ENCODE assay signal across 7 mouse cellular contexts in the genomic region with DNA sequence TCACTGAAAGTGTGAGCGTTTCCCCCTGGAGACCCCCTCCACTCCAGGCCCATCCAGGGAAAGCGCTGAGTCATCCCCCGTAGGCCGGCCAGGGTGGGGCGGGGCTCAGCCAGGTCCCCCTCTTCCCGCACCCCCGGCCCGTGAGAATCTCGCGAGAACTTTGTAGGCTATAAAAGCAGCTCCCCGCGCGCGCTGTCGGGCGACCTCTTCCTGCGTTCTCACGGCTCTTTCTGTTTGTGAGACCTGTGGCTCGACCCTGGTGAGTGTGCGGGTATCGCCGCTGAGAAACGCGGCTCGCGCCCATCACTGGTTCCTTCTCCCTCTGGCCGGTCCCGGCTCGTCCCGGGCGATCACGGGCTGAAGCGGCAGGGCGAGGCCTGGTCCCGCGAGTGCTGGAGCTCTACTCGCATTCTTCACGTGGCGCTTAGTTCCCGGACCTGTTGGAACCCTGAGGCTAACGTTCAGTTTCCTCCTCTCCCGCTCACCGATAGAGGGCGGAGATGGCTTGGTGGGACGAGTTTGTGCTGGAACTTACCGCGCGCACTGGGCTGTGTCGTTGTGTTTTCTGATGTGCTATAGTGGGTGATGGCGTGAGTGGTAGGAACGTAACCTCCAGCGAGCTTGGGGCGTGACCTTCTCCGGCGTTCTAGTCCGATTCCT. TPM values are rescaled to one million over a fixed set of nuclear protein-coding genes. Genes with fewer than 3 reads are reported as not detected.
A peak's percentile ranks its signal among the peaks of the same experiment; 100 is the strongest.
DNase-seq lines count a peak whose midpoint lies in the region; ATAC-seq and TF ChIP-seq lines count a peak whose summit lies in the region.

A gene (plus strand): TSS at position 143 of the 660 bp plus-strand sequence.

- peak within 1 kb of the TSS; percentile 95 for H3K27ac ChIP-seq in embryonic facial prominence, embryonic 12.5 days
- peak within 1 kb of the TSS; percentile 99 for H3K27ac ChIP-seq in kidney, adult 2 months (ENCODE audit: insufficient read depth, low read depth, low read length)
- H3K27ac ChIP-seq in limb, embryonic 12.5 days = peak within 1 kb of the TSS; percentile 96
- peak within 1 kb of the TSS; percentile 86 for H3K27ac ChIP-seq in midbrain, embryonic 15.5 days
- H3K27ac ChIP-seq in spleen, adult 2 months (ENCODE audit: insufficient read depth, low read length) = peak within 1 kb of the TSS; percentile 88

- peak; percentile 93 for ATAC-seq in embryonic facial prominence, embryonic 12.5 days (ENCODE audit: insufficient number of reproducible peaks, insufficient read depth, low FRiP score, low TSS enrichment)
- peak; percentile 94 for ATAC-seq in limb, embryonic 12.5 days (ENCODE audit: insufficient number of reproducible peaks, insufficient read depth, low FRiP score, low TSS enrichment, low read depth)
- peak; percentile 96 for ATAC-seq in midbrain, embryonic 15.5 days (replicated peaks)

- peak within 1 kb of the TSS; percentile 72 for H3K9ac ChIP-seq in embryonic facial prominence, embryonic 12.5 days
- H3K9ac ChIP-seq in limb, embryonic 12.5 days (replicated peaks) = peak within 1 kb of the TSS; percentile 82
- peak within 1 kb of the TSS; percentile 64 for H3K9ac ChIP-seq in midbrain, embryonic 15.5 days

- H3K36me3 ChIP-seq in embryonic facial prominence, embryonic 12.5 days = peaks cover 18% of the 10 kb centered on the region
- H3K36me3 ChIP-seq in kidney, adult 2 months (ENCODE audit: control insufficient read depth, insufficient read depth, low read length) = peaks cover 12% of the 10 kb centered on the region; the same call in 1 of the 2 replicates
- H3K36me3 ChIP-seq in limb, embryonic 12.5 days = peaks cover 27% of the 10 kb centered on the region
- no peaks in the 10 kb centered on the region for H3K36me3 ChIP-seq in midbrain, embryonic 15.5 days (replicated peaks)
- peaks cover 5% of the 10 kb centered on the region for H3K36me3 ChIP-seq in spleen, adult 2 months (ENCODE audit: control insufficient read depth, insufficient read depth, low read length)

- H3K9me3 ChIP-seq in embryonic facial prominence, embryonic 12.5 days = no peaks in the 10 kb centered on the region
- no peaks in the 10 kb centered on the region for H3K9me3 ChIP-seq in limb, embryonic 12.5 days
- no peaks in the 10 kb centered on the region for H3K9me3 ChIP-seq in midbrain, embryonic 15.5 days

- TF ChIP-seq POLR2A in kidney, adult 2 months (IDR thresholded peaks at IDR 0.05; ENCODE audit: low read depth, low read length) = peak; percentile 98
- TF ChIP-seq POLR2A in spleen, adult 2 months (IDR thresholded peaks at IDR 0.05; ENCODE audit: low read depth, low read length) = peak; percentile 95

- under 1% methylated on average over 56 of the region's 56 CpGs for WGBS in embryonic facial prominence, embryonic 12.5 days
- under 1% methylated on average over 56 of the region's 56 CpGs for WGBS in kidney, adult 2 months
- under 1% methylated on average over 56 of the region's 56 CpGs for WGBS in limb, embryonic 12.5 days
- under 1% methylated on average over 56 of the region's 56 CpGs for WGBS in midbrain, embryonic 15.5 days
- under 1% methylated on average over 56 of the region's 56 CpGs for WGBS in spleen, adult 2 months

- TF ChIP-seq CTCF in kidney, adult 2 months (conservative IDR thresholded peaks at IDR 0.05; ENCODE audit: insufficient read depth, insufficient read length, low read depth, low read length) = peak; percentile 84
- TF ChIP-seq CTCF in spleen, adult 2 months (IDR thresholded peaks at IDR 0.05; ENCODE audit: extremely low read depth, insufficient read depth, insufficient read length, insufficient replicate concordance) = peak; percentile 68; the same call in 1 of the 2 replicates

- DNase-seq in adrenal gland, postnatal 25 days = peak; percentile 96
- DNase-seq in heart, adult 18-20 months = peak; percentile 96 to 99
- DNase-seq in kidney, adult 2 months = peak; percentile 96
- DNase-seq in spleen, adult 2 months (ENCODE audit: low read depth in 1 of 2, low spot score in 2 of 2) = peak; percentile 82 to 89

- H3K4me3 ChIP-seq in embryonic facial prominence, embryonic 12.5 days = peak within 1 kb of the TSS; percentile 70
- peak within 1 kb of the TSS; percentile 81 for H3K4me3 ChIP-seq in kidney, adult 2 months (ENCODE audit: insufficient read depth, low read depth, low read length)
- peak within 1 kb of the TSS; percentile 73 for H3K4me3 ChIP-seq in limb, embryonic 12.5 days (replicated peaks)
- H3K4me3 ChIP-seq in midbrain, embryonic 15.5 days = peak within 1 kb of the TSS; percentile 91
- H3K4me3 ChIP-seq in spleen, adult 2 months (ENCODE audit: extremely low read depth, insufficient read depth, insufficient read length) = peak within 1 kb of the TSS; percentile 77

- peaks cover 13% of the 10 kb centered on the region for H3K4me1 ChIP-seq in embryonic facial prominence, embryonic 12.5 days
- H3K4me1 ChIP-seq in kidney, adult 2 months (ENCODE audit: control insufficient read depth, insufficient read depth, low read length) = peaks cover 15% of the 10 kb centered on the region; the same call in 1 of the 2 replicates
- peaks cover 16% of the 10 kb centered on the region for H3K4me1 ChIP-seq in limb, embryonic 12.5 days (replicated peaks)
- H3K4me1 ChIP-seq in midbrain, embryonic 15.5 days = peaks cover 21% of the 10 kb centered on the region
- 0 out of 2 replicates have a peak, but pooled peaks cover 3% of the 10 kb centered on the region for H3K4me1 ChIP-seq in spleen, adult 2 months (ENCODE audit: control insufficient read depth, insufficient read depth, insufficient read length)

- H3K27me3 ChIP-seq in embryonic facial prominence, embryonic 12.5 days = no peaks in the 10 kb centered on the region
- no peaks in the 10 kb centered on the region for H3K27me3 ChIP-seq in kidney, adult 2 months (replicated peaks; ENCODE audit: control insufficient read depth, insufficient read depth, low read length)
- H3K27me3 ChIP-seq in limb, embryonic 12.5 days = no peaks in the 10 kb centered on the region
- H3K27me3 ChIP-seq in midbrain, embryonic 15.5 days (replicated peaks) = no peaks in the 10 kb centered on the region
- no peaks in the 10 kb centered on the region for H3K27me3 ChIP-seq in spleen, adult 2 months (ENCODE audit: control insufficient read depth, insufficient read depth, low read length)

- H3K4me2 ChIP-seq in embryonic facial prominence, embryonic 12.5 days (replicated peaks) = peak within 1 kb of the TSS; percentile 78
- H3K4me2 ChIP-seq in limb, embryonic 12.5 days = peak within 1 kb of the TSS; percentile 76
- H3K4me2 ChIP-seq in midbrain, embryonic 15.5 days = peak within 1 kb of the TSS; percentile 84

RNA-seq across cellular contexts. Expression of the gene that starts here (rescaled TPM):
- total RNA-seq in adrenal gland, postnatal 25 days (2021) = 777 and 778 TPM in 2 replicates
- 1,087 and 1,115 TPM in 2 replicates for polyA plus RNA-seq in embryonic facial prominence, embryonic 12.5 days (2016; fragmentation: Nextera tagmentation; extraction: Ambion mirVana)
- total RNA-seq in heart, adult 18-20 months (2021) = 100 to 1,000 TPM; 463 to 542 TPM
- polyA plus RNA-seq in kidney, adult 2 months (2012; rRNA removed) = 282 and 478 TPM in 2 replicates
- 1,153 and 1,285 TPM in 2 replicates for polyA plus RNA-seq in limb, embryonic 12.5 days (2016; fragmentation: Nextera tagmentation; extraction: Ambion mirVana)
- polyA plus RNA-seq in midbrain, embryonic 15.5 days (2015; fragmentation: Nextera tagmentation; extraction: Ambion mirVana) = 370 and 378 TPM in 2 replicates
- polyA plus RNA-seq in spleen, adult 2 months (2012; rRNA removed) = 23.9 and 27.8 TPM in 2 replicates

Comparison
In these comparisons a context has a peak if more than half of its experiments do, and no peak if none do; other contexts are left out.
1. Peak in every context shown above with its lines: DNase-seq, ATAC-seq, H3K4me3 ChIP-seq and H3K27ac ChIP-seq.